Mouse (Mus musculus): ENCODE measurements around the gene Pla2g2e. TPM values are rescaled to one million over a fixed set of nuclear protein-coding genes. Genes with fewer than 3 reads are reported as not detected.
"Not testable (repeated sequence)": the region's sequence is repeated elsewhere in the genome, so short reads cannot be mapped to it uniquely, and the experiment has no call there.

The Pla2g2e gene
- polyA plus RNA-seq, 1 experiment from 2014 or later = not detected

- peaks cover 12% of the 10 kb centered on the region; the same call in 1 of the 2 replicates for H3K4me1 ChIP-seq (replicated peaks)
- no peak for DNase-seq (ENCODE audit: low spot score)
- H3K27me3 ChIP-seq (ENCODE audit: insufficient read depth, poor library complexity, severe bottlenecking) = no peaks in the 10 kb centered on the region
- 80% methylated on average over 8 of the region's 8 CpGs for WGBS
- no peaks in the 10 kb centered on the region for H3K9me3 ChIP-seq
- H3K27ac ChIP-seq = peak overlapping the region; percentile 23; the same call in 1 of the 2 replicates
- H3K4me3 ChIP-seq = no peak overlapping the region
- peaks cover 34% of the 10 kb centered on the region for H3K36me3 ChIP-seq
Observed at GRCm38 (mm10) chr4:138889635-138890034, 11.9 kb downstream of the Pla2g2e start.

- no peak for DNase-seq (ENCODE audit: low spot score)
- Histone ChIP-seq H3K27me3 (ENCODE audit: insufficient read depth, poor library complexity, severe bottlenecking) (no peaks in the 10 kb centered on the region), H3K36me3 (peaks cover 64% of the 10 kb centered on the region), H3K4me1 (replicated peaks) (peaks cover 12% of the 10 kb centered on the region; the same call in 1 of the 2 replicates), H3K9me3 (no peaks in the 10 kb centered on the region), H3K4me3 (no peak overlapping the region), H3K27ac (no peak overlapping the region)
- 78% methylated on average over 6 of the region's 6 CpGs for WGBS
Observed at GRCm38 (mm10) chr4:138892655-138893054, 14.9 kb downstream of the Pla2g2e start.

- not testable (repeated sequence) for DNase-seq (ENCODE audit: low spot score); H3K4me3 ChIP-seq; H3K9me3 ChIP-seq; H3K27ac ChIP-seq; H3K4me1 ChIP-seq (replicated peaks); H3K27me3 ChIP-seq (ENCODE audit: insufficient read depth, poor library complexity, severe bottlenecking)
- 89% methylated on average over 11 of the region's 11 CpGs for WGBS
- peaks cover 75% of the 10 kb centered on the region for H3K36me3 ChIP-seq
Observed at GRCm38 (mm10) chr4:138893789-138894188, 16.0 kb downstream of the Pla2g2e start.

- DNase-seq (ENCODE audit: low spot score) = no peak
- Histone ChIP-seq H3K27ac (no peak overlapping the region), H3K9me3 (no peaks in the 10 kb centered on the region), H3K4me1 (replicated peaks) (no peaks in the 10 kb centered on the region), H3K36me3 (peaks cover 98% of the 10 kb centered on the region), H3K4me3 (no peak overlapping the region), H3K27me3 (ENCODE audit: insufficient read depth, poor library complexity, severe bottlenecking) (no peaks in the 10 kb centered on the region)
- 86% methylated on average over 7 of the region's 7 CpGs for WGBS
Observed at GRCm38 (mm10) chr4:138899361-138899760, 21.6 kb downstream of the Pla2g2e start.

- 95% methylated on average over 18 of the region's 18 CpGs for WGBS
- Histone ChIP-seq H3K4me3 (no peak overlapping the region), H3K9me3 (no peaks in the 10 kb centered on the region), H3K27me3 (ENCODE audit: insufficient read depth, poor library complexity, severe bottlenecking) (no peaks in the 10 kb centered on the region), H3K4me1 (replicated peaks) (no peaks in the 10 kb centered on the region), H3K27ac (no peak overlapping the region), H3K36me3 (peaks cover 85% of the 10 kb centered on the region)
- no peak for DNase-seq (ENCODE audit: low spot score)
Observed at GRCm38 (mm10) chr4:138905624-138906337, 28.0 kb downstream of the Pla2g2e start.

- H3K4me1 ChIP-seq (replicated peaks) = peaks cover 14% of the 10 kb centered on the region
- WGBS = 1% methylated on average over 52 of the region's 52 CpGs
- peak overlapping the region; percentile 89 for H3K4me3 ChIP-seq
- H3K27me3 ChIP-seq (ENCODE audit: insufficient read depth, poor library complexity, severe bottlenecking) = no peaks in the 10 kb centered on the region
- peak overlapping the region; percentile 91 for H3K27ac ChIP-seq
- 0 out of 2 replicates have a peak, but pooled peaks cover 3% of the 10 kb centered on the region for H3K9me3 ChIP-seq
- peaks cover 10% of the 10 kb centered on the region for H3K36me3 ChIP-seq
- DNase-seq (ENCODE audit: low spot score) = no peak
Observed at GRCm38 (mm10) chr4:138913141-138913787, 35.5 kb downstream of the Pla2g2e start.

GRCm38 (mm10) chr4:138913797-138914196, 36.1 kb downstream of the Pla2g2e start, which contains the start of gene Otud3:
Gene Otud3 (minus strand): TSS chr4:138913945.
- Histone ChIP-seq H3K27ac (peak within 1 kb of the TSS; percentile 91), H3K4me3 (peak within 1 kb of the TSS; percentile 89), H3K27me3 (ENCODE audit: insufficient read depth, poor library complexity, severe bottlenecking) (no peaks in the 10 kb centered on the region), H3K4me1 (replicated peaks) (peaks cover 14% of the 10 kb centered on the region), H3K9me3 (0 out of 2 replicates have a peak, but pooled peaks cover 3% of the 10 kb centered on the region), H3K36me3 (peaks cover 9% of the 10 kb centered on the region)
- DNase-seq (ENCODE audit: low spot score) = peak; percentile 95
- 1% methylated on average over 39 of the region's 39 CpGs for WGBS

- Histone ChIP-seq H3K27me3 (ENCODE audit: insufficient read depth, poor library complexity, severe bottlenecking) (no peaks in the 10 kb centered on the region), H3K36me3 (no peaks in the 10 kb centered on the region), H3K4me1 (replicated peaks) (peaks cover 22% of the 10 kb centered on the region), H3K9me3 (0 out of 2 replicates have a peak, but pooled peaks cover 3% of the 10 kb centered on the region), H3K27ac (no peak overlapping the region), H3K4me3 (no peak overlapping the region)
- DNase-seq (ENCODE audit: low spot score) = no peak
- 84% methylated on average over 9 of the region's 9 CpGs for WGBS
Observed at GRCm38 (mm10) chr4:138917282-138917681, 39.5 kb downstream of the Pla2g2e start.

- Histone ChIP-seq H3K4me3 (peak overlapping the region; percentile 30), H3K27ac (no peak overlapping the region), H3K4me1 (replicated peaks) (peaks cover 15% of the 10 kb centered on the region), H3K36me3 (no peaks in the 10 kb centered on the region), H3K9me3 (0 out of 2 replicates have a peak, but pooled peaks cover 4% of the 10 kb centered on the region), H3K27me3 (ENCODE audit: insufficient read depth, poor library complexity, severe bottlenecking) (no peaks in the 10 kb centered on the region)
- WGBS = 37% methylated on average over 20 of the region's 20 CpGs
- DNase-seq (ENCODE audit: low spot score) = no peak
Observed at GRCm38 (mm10) chr4:138921254-138922130, 43.8 kb downstream of the Pla2g2e start.

GRCm38 (mm10) chr4:138922131-138922459, 44.4 kb downstream of the Pla2g2e start:
- peaks cover 15% of the 10 kb centered on the region for H3K4me1 ChIP-seq (replicated peaks)
- DNase-seq (ENCODE audit: low spot score) = peak; percentile 93
- 0 out of 2 replicates have a peak, but pooled peaks cover 4% of the 10 kb centered on the region for H3K9me3 ChIP-seq
- H3K4me3 ChIP-seq = peak overlapping the region; percentile 30
- H3K27ac ChIP-seq = no peak overlapping the region
- 3% methylated on average over 11 of the region's 11 CpGs for WGBS
- no peaks in the 10 kb centered on the region for H3K27me3 ChIP-seq (ENCODE audit: insufficient read depth, poor library complexity, severe bottlenecking)
- no peaks in the 10 kb centered on the region for H3K36me3 ChIP-seq

GRCm38 (mm10) chr4:138925561-138925960, 47.8 kb downstream of the Pla2g2e start:
- WGBS = 85% methylated on average over 2 of the region's 2 CpGs

More at GRCm38 (mm10) chr4:138925561-138925960, 47.8 kb downstream of the Pla2g2e start:
- no peaks in the 10 kb centered on the region for H3K27me3 ChIP-seq (ENCODE audit: insufficient read depth, poor library complexity, severe bottlenecking)
- no peak overlapping the region for H3K27ac ChIP-seq
- 0 out of 2 replicates have a peak, but pooled peaks cover 2% of the 10 kb centered on the region for H3K9me3 ChIP-seq
- no peak for DNase-seq (ENCODE audit: low spot score)
- no peak overlapping the region for H3K4me3 ChIP-seq
- no peaks in the 10 kb centered on the region for H3K36me3 ChIP-seq
- H3K4me1 ChIP-seq (replicated peaks) = peaks cover 15% of the 10 kb centered on the region

Data from hindbrain, embryonic 10.5 days (tissue).